In genomic region chr7:102718970-102719369, GRCm38 (mm10) we compare ENCODE assay signal across 33 mouse cellular contexts. TPM values are rescaled to one million over a fixed set of nuclear protein-coding genes. Genes with fewer than 3 reads are reported as not detected.
"Had no signal": no experiment of that assay in that cellular context is flagged by ENCODE, and none has a peak within 500 bp of the region (broad histone marks: within the 10 kb centered on the region; RNA-seq: fewer than 3 reads in every experiment).

Gene Olfr33, minus strand, starts transcription at chr7:102719070.

- ATAC-seq: forebrain, embryonic 13.5 days; forebrain, embryonic 14.5 days; forebrain, embryonic 15.5 days; forebrain, embryonic 16.5 days; forebrain, postnatal 0 days had no signal

- H3K9ac ChIP-seq: embryonic facial prominence, embryonic 12.5 days; embryonic facial prominence, embryonic 13.5 days; embryonic facial prominence, embryonic 15.5 days; forebrain, embryonic 12.5 days; forebrain, embryonic 13.5 days; forebrain, embryonic 15.5 days; forebrain, postnatal 0 days had no signal

- H3K4me2 ChIP-seq: embryonic facial prominence, embryonic 12.5 days; embryonic facial prominence, embryonic 13.5 days; embryonic facial prominence, embryonic 15.5 days; forebrain, embryonic 12.5 days; forebrain, embryonic 13.5 days; forebrain, embryonic 15.5 days had no signal

- H3K9me3 ChIP-seq: embryonic facial prominence, embryonic 10.5 days; embryonic facial prominence, embryonic 12.5 days; embryonic facial prominence, embryonic 13.5 days; embryonic facial prominence, embryonic 15.5 days; forebrain, embryonic 10.5 days; forebrain, embryonic 12.5 days; forebrain, embryonic 13.5 days; forebrain, embryonic 15.5 days had no signal

- H3K27ac ChIP-seq: embryonic facial prominence, embryonic 10.5 days; embryonic facial prominence, embryonic 12.5 days; embryonic facial prominence, embryonic 13.5 days; embryonic facial prominence, embryonic 15.5 days; forebrain, embryonic 10.5 days; forebrain, embryonic 12.5 days; forebrain, embryonic 13.5 days; forebrain, embryonic 15.5 days; gastrocnemius, adult 2 months; heart, adult 2 months had no signal

- DNase-seq: cerebellum, adult 8-10 months; cerebellum, adult 9-10 months; cerebellum, adult 9-11 months; cerebellum, postnatal 10 days; cerebellum, postnatal 14 days; cerebellum, postnatal 25 days; cerebellum, postnatal 36 days; embryo, embryonic 11 days; forebrain, postnatal 0 days; gastrocnemius, adult 2 months; gastrocnemius, postnatal 10 days; gastrocnemius, postnatal 14 days; gastrocnemius, postnatal 25 days; gastrocnemius, postnatal 36 days; heart, adult 18-20 months; heart, adult 2 months had no signal

- H3K36me3 ChIP-seq: embryonic facial prominence, embryonic 10.5 days; embryonic facial prominence, embryonic 12.5 days; embryonic facial prominence, embryonic 13.5 days; embryonic facial prominence, embryonic 15.5 days; forebrain, embryonic 10.5 days; forebrain, embryonic 12.5 days; forebrain, embryonic 15.5 days had no signal

- H3K27me3 ChIP-seq: embryonic facial prominence, embryonic 12.5 days; embryonic facial prominence, embryonic 13.5 days; embryonic facial prominence, embryonic 15.5 days; forebrain, embryonic 12.5 days; forebrain, embryonic 13.5 days; forebrain, embryonic 15.5 days had no signal

- H3K4me1 ChIP-seq: embryonic facial prominence, embryonic 10.5 days; embryonic facial prominence, embryonic 12.5 days; embryonic facial prominence, embryonic 13.5 days; embryonic facial prominence, embryonic 15.5 days; forebrain, embryonic 10.5 days; forebrain, embryonic 12.5 days; forebrain, embryonic 13.5 days; forebrain, embryonic 15.5 days had no signal

- H3K4me3 ChIP-seq: embryonic facial prominence, embryonic 10.5 days; embryonic facial prominence, embryonic 12.5 days; embryonic facial prominence, embryonic 13.5 days; embryonic facial prominence, embryonic 15.5 days; erythroblast, embryonic 14.5 days; forebrain, embryonic 10.5 days; forebrain, embryonic 12.5 days; forebrain, embryonic 13.5 days; forebrain, embryonic 15.5 days; gastrocnemius, adult 2 months; heart, adult 2 months had no signal

RNA-seq across cellular contexts. Expression of gene Olfr33, which starts in this region (rescaled TPM):
- polyA plus RNA-seq: cortical plate, adult 2 months; embryonic facial prominence, embryonic 10.5 days; embryonic facial prominence, embryonic 11.5 days; embryonic facial prominence, embryonic 12.5 days; embryonic facial prominence, embryonic 13.5 days; embryonic facial prominence, embryonic 14.5 days; erythroblast, embryonic 14.5 days; forebrain, embryonic 10.5 days; forebrain, embryonic 11.5 days; forebrain, embryonic 12.5 days; forebrain, embryonic 13.5 days; forebrain, embryonic 14.5 days; forebrain, embryonic 15.5 days; forebrain, embryonic 16.5 days; forebrain, postnatal 0 days; frontal cortex, adult 2 months; gonadal fat pad, adult 2 months had no signal
